Mouse (Mus musculus): ENCODE data around the gene Mdfi. TPM values are rescaled to one million over a fixed set of nuclear protein-coding genes. Genes with fewer than 3 reads are reported as not detected.

Mdfi gene
- total and polyA plus RNA-seq, 2 experiments from 2014 or later: 0.99 to 9.5 TPM

GRCm38 (mm10) chr17:47793377-47793776 is 41.1 kb downstream of the Mdfi start:
- TF ChIP-seq CTCF (IDR thresholded peaks at IDR 0.05; ENCODE audit: low read depth): peak; percentile 90
- peak; percentile 82 for DNase-seq
- H3K4me2 ChIP-seq (ENCODE audit: low read depth): no peak overlapping the region
- no peaks in the 10 kb centered on the region for H3K4me1 ChIP-seq (ENCODE audit: insufficient read depth)
- no peaks in the 10 kb centered on the region for H3K27me3 ChIP-seq (ENCODE audit: insufficient read depth, low read length)
- no peak overlapping the region for H3K27ac ChIP-seq (ENCODE audit: low read depth, low read length)
- no peaks in the 10 kb centered on the region for H3K36me3 ChIP-seq (ENCODE audit: insufficient read depth)
- H3K9me3 ChIP-seq (ENCODE audit: low read length): no peaks in the 10 kb centered on the region
- no peak overlapping the region for H3K9ac ChIP-seq
- no peak overlapping the region for H3K4me3 ChIP-seq (ENCODE audit: low read depth, low read length)
- peak; percentile 81 for ATAC-seq
- WGBS: 13% methylated on average over 9 of the region's 9 CpGs

DNA sequence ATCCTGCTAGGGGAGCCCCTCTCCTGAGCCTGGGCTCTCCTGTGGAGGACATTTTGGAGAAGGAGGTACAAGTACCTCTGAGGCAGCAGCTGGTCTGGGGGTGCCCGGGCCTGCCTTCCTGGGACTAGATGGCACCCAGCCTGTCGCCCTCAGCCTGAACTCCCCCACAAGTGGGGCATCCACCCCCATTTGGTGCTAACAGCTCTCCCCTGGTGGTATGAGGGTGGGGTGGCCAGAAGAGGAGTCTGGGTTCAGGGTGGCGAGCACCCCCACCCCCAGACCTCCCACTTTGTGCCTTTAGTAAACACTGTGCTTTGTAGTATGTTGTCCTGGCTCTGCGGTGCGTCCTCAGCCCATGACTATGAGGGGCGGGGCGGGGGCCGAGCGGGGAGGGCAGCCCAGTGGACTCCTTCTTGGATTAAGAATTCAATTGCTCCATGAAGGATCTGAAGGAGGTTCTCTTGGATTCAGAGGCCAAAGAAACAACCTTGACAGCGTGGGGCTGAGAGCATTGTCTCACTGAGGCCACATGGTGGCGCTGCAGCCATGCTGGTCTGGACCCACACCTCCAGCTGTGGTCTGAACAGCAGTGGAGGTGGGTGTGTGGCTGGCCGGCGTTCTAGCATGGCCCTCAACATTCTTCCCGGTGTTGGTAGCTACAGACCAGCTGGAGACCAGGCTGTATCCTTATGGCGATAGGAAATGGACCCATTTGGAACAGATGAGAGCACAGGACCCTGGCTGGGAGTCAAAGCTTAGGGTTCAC is 42.2 kb downstream of the Mdfi start:
- Histone ChIP-seq H3K9me3 (ENCODE audit: low read length) (no peaks in the 10 kb centered on the region), H3K4me1 (ENCODE audit: insufficient read depth) (no peaks in the 10 kb centered on the region), H3K27ac (ENCODE audit: low read depth, low read length) (no peak overlapping the region), H3K9ac (no peak overlapping the region), H3K27me3 (ENCODE audit: insufficient read depth, low read length) (no peaks in the 10 kb centered on the region), H3K4me3 (ENCODE audit: low read depth, low read length) (no peak overlapping the region), H3K36me3 (ENCODE audit: insufficient read depth) (no peaks in the 10 kb centered on the region), H3K4me2 (ENCODE audit: low read depth) (no peak overlapping the region)
- peak; percentile 89 for TF ChIP-seq CTCF (IDR thresholded peaks at IDR 0.05; ENCODE audit: low read depth)
- DNase-seq (peak; percentile 77), ATAC-seq (peak; percentile 61; the same call in 1 of the 2 replicates)
- WGBS: 21% methylated on average over 15 of the region's 15 CpGs

DNA sequence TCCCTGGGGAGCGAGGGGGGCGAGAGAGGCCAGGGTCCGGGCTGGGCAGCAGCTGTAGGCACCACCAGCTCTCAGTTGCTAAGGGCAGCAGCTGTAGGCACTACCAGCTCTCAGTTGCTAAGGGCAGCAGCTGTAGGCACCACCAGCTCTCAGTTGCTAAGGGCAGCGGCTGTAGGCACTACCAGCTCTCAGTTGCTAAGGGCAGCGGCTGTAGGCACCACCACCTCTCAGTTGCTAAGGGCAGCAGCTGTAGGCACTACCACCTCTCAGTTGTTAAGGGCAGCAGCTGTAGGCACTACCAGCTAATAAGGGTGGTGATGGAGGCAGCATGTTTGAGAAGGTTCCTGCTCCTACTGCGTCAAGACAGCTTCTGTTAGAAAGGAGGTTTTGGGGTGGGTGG is 45.5 kb downstream of the Mdfi start:
- peak; percentile 35 for DNase-seq
- Histone ChIP-seq H3K9ac (no peak overlapping the region), H3K27me3 (ENCODE audit: insufficient read depth, low read length) (no peaks in the 10 kb centered on the region), H3K4me2 (ENCODE audit: low read depth) (no peak overlapping the region), H3K9me3 (ENCODE audit: low read length) (no peaks in the 10 kb centered on the region), H3K36me3 (ENCODE audit: insufficient read depth) (no peaks in the 10 kb centered on the region), H3K27ac (ENCODE audit: low read depth, low read length) (no peak overlapping the region), H3K4me1 (ENCODE audit: insufficient read depth) (no peaks in the 10 kb centered on the region), H3K4me3 (ENCODE audit: low read depth, low read length) (no peak overlapping the region)
- no peak for ATAC-seq
- TF ChIP-seq CTCF (IDR thresholded peaks at IDR 0.05; ENCODE audit: low read depth): no peak
- WGBS: 74% methylated on average over 6 of the region's 6 CpGs

DNA sequence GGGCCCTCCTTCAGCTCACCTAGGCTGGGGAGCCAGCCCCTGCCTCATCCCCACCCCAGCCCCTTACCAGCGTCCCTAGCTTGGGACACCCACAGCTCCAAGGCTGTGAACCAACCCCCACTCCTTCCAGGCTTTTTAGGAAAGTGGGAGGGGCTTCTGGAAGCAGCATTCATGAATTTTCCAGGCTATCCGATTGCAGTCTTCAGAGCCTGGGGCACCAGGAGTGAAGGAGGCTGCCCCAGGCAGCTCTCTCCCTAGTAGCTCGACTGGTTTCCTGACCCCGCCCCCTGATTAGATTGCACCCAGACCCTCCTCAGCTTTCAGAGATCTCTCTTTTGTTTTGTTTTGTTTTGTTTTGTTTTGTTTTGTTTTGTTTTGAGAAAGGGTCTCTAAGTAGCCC is 46.2 kb downstream of the Mdfi start:
- no peak overlapping the region for H3K4me3 ChIP-seq (ENCODE audit: low read depth, low read length)
- H3K4me1 ChIP-seq (ENCODE audit: insufficient read depth): no peaks in the 10 kb centered on the region
- no peaks in the 10 kb centered on the region for H3K9me3 ChIP-seq (ENCODE audit: low read length)
- DNase-seq (no peak), ATAC-seq (no peak)
- H3K9ac ChIP-seq: no peak overlapping the region
- 9% methylated on average over 4 of the region's 4 CpGs for whole genome bisulfite sequencing
- TF ChIP-seq CTCF (IDR thresholded peaks at IDR 0.05; ENCODE audit: low read depth): no peak
- H3K36me3 ChIP-seq (ENCODE audit: insufficient read depth): no peaks in the 10 kb centered on the region
- no peak overlapping the region for H3K27ac ChIP-seq (ENCODE audit: low read depth, low read length)
- no peak overlapping the region for H3K4me2 ChIP-seq (ENCODE audit: low read depth)
- H3K27me3 ChIP-seq (ENCODE audit: insufficient read depth, low read length): no peaks in the 10 kb centered on the region

DNA sequence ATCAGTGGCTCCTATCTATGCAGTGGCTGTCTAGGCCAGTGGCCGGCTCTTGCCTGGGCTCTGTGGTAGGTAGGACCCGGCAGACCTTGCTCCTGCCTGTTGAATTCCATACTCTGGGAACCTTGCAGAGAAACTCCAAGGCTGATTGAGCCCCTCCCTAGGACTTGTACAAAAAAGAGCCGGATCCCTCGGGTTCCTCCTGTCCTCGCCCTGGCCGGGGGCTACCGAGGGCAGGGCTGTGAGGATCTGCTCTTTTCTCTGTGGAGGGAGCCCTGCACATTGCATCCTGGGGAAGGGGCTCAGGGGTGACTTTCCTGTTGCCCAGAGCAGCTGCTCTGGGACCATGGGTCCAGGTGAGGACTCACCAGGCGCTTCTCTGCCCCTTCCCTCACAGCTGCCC is 46.9 kb downstream of the Mdfi start:
- no peak for ATAC-seq
- Histone ChIP-seq H3K9me3 (ENCODE audit: low read length) (no peaks in the 10 kb centered on the region), H3K36me3 (ENCODE audit: insufficient read depth) (no peaks in the 10 kb centered on the region), H3K27me3 (ENCODE audit: insufficient read depth, low read length) (no peaks in the 10 kb centered on the region), H3K9ac (no peak overlapping the region), H3K4me1 (ENCODE audit: insufficient read depth) (no peaks in the 10 kb centered on the region), H3K4me3 (ENCODE audit: low read depth, low read length) (no peak overlapping the region), H3K27ac (ENCODE audit: low read depth, low read length) (no peak overlapping the region), H3K4me2 (ENCODE audit: low read depth) (no peak overlapping the region)
- WGBS: 51% methylated on average over 7 of the region's 8 CpGs
- no peak for TF ChIP-seq CTCF (IDR thresholded peaks at IDR 0.05; ENCODE audit: low read depth)
- DNase-seq: no peak

DNA sequence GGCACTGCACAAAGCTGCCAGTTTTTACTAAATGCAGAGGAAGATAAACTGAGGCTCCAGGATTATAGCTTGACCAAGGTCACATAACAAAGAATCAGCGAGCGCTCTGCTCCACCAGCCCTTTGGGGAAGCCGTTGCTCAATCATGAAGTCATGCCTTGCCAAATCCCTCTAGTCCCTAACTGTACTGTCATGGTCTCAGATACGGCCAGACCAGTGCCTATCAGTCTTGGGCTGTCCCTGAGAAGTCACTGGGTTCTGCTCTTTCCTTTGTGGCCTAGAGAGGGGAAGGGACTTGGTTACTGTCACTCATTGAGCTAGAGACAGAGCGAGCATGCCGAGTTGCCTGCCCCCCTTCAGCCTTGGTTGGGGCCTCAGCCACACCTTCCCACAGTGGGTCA is 50.1 kb downstream of the Mdfi start:
- Histone ChIP-seq H3K4me1 (ENCODE audit: insufficient read depth) (no peaks in the 10 kb centered on the region), H3K27ac (ENCODE audit: low read depth, low read length) (no peak overlapping the region), H3K9me3 (ENCODE audit: low read length) (no peaks in the 10 kb centered on the region), H3K4me3 (ENCODE audit: low read depth, low read length) (no peak overlapping the region), H3K36me3 (ENCODE audit: insufficient read depth) (no peaks in the 10 kb centered on the region), H3K9ac (no peak overlapping the region), H3K4me2 (ENCODE audit: low read depth) (no peak overlapping the region), H3K27me3 (ENCODE audit: insufficient read depth, low read length) (no peaks in the 10 kb centered on the region)
- no peak for TF ChIP-seq CTCF (IDR thresholded peaks at IDR 0.05; ENCODE audit: low read depth)
- ATAC-seq (no peak), DNase-seq (no peak)
- 84% methylated on average over 6 of the region's 6 CpGs for WGBS

- H3K9ac ChIP-seq: no peak overlapping the region
- H3K36me3 ChIP-seq (ENCODE audit: insufficient read depth): no peaks in the 10 kb centered on the region
- ATAC-seq (no peak), DNase-seq (no peak)
- no peak overlapping the region for H3K27ac ChIP-seq (ENCODE audit: low read depth, low read length)
- 84% methylated on average over 8 of the region's 8 CpGs for WGBS
- no peak overlapping the region for H3K4me3 ChIP-seq (ENCODE audit: low read depth, low read length)
- no peaks in the 10 kb centered on the region for H3K4me1 ChIP-seq (ENCODE audit: insufficient read depth)
- H3K9me3 ChIP-seq (ENCODE audit: low read length): no peaks in the 10 kb centered on the region
- no peak overlapping the region for H3K4me2 ChIP-seq (ENCODE audit: low read depth)
- H3K27me3 ChIP-seq (ENCODE audit: insufficient read depth, low read length): no peaks in the 10 kb centered on the region
- TF ChIP-seq CTCF (IDR thresholded peaks at IDR 0.05; ENCODE audit: low read depth): no peak
Measured at GRCm38 (mm10) chr17:47783445-47784223, 50.9 kb downstream of the Mdfi start.

Measured in forebrain, postnatal 0 days (tissue).